Mouse (Mus musculus): ENCODE measurements around the gene Pik3cb.

- TF ChIP-seq POLR2A (IDR thresholded peaks at IDR 0.05; ENCODE audit: low read depth, low read length): no peak
- TF ChIP-seq CTCF (conservative IDR thresholded peaks at IDR 0.05; ENCODE audit: insufficient read depth, insufficient read length, low read depth, low read length): no peak
Measured at GRCm38 (mm10) chr9:99159932-99160331, 19.5 kb upstream of the Pik3cb start.

All from kidney, adult 2 months (tissue).